Mouse (Mus musculus) forebrain, embryonic 14.5 days (tissue): ENCODE measurements around the gene Rab6b. TPM values are rescaled to one million over a fixed set of nuclear protein-coding genes. Genes with fewer than 3 reads are reported as not detected.
A peak's percentile ranks its signal among the peaks of the same experiment; 100 is the strongest.

Experiments used
- ATAC-seq: fragments of 200-750 bp; cut with Nextera tagmentation; 2 replicates; pipeline ENCODE4 v1.8.0; 2017; ENCODE audit warnings: mild to moderate bottlenecking, moderate library complexity
- DNase-seq: peaks from one replicate; pipeline ENCODE4 v3.0.0-alpha.2; 2015; ENCODE audit warnings: low spot score
- H3K27ac ChIP-seq: fragments of 300-500 bp; sonication (generic); 2 replicates; pipeline ENCODE4 v1.5.1; 2014; ENCODE audit warnings: low read depth, mild to moderate bottlenecking, control low read depth, low read length, moderate library complexity
- H3K27me3 ChIP-seq: fragments of 300-500 bp; sonication (generic); replicated peaks from 2 replicates; pipeline ENCODE4 v1.6.1; 2014; ENCODE audit warnings: low read length, control low read depth, mixed read lengths; ENCODE audit not compliant: control insufficient read depth, insufficient read depth
- H3K36me3 ChIP-seq: fragments of 300-500 bp; sonication (generic); 2 replicates; pipeline ENCODE4 v1.6.1; 2014; ENCODE audit warnings: low read length, control low read depth; ENCODE audit not compliant: control insufficient read depth, insufficient read depth
- H3K4me1 ChIP-seq: fragments of 300-500 bp; sonication (generic); 2 replicates; pipeline ENCODE4 v1.6.1; 2014; ENCODE audit warnings: antibody characterized with exemption, low read length, control low read depth; ENCODE audit not compliant: control insufficient read depth, insufficient read depth
- H3K4me2 ChIP-seq: fragments of 300-500 bp; sonication (generic); 2 replicates; pipeline ENCODE4 v1.6.1; 2014; ENCODE audit warnings: mild to moderate bottlenecking, control low read depth, low read length
- H3K4me3 ChIP-seq: fragments of 300-500 bp; sonication (generic); 2 replicates; pipeline ENCODE4 v1.5.1; 2014; ENCODE audit warnings: low read depth, low read length, control low read depth
- H3K9ac ChIP-seq: fragments of 300-500 bp; sonication (generic); 2 replicates; pipeline ENCODE4 v1.6.1; 2014; ENCODE audit warnings: mild to moderate bottlenecking, low read length, control low read depth, moderate library complexity
- H3K9me3 ChIP-seq: fragments of 300-500 bp; sonication (generic); replicated peaks from 2 replicates; pipeline ENCODE4 v1.6.1; 2016; ENCODE audit warnings: low read length, control low read depth, mixed read lengths; ENCODE audit not compliant: control insufficient read depth
- WGBS: fragments of 180-500 bp; shearing (Covaris S2); extraction: QIAGEN DNeasy Blood & Tissue Kit; methylation state at CpG from one replicate; pipeline ENCODE4 v1.1.7; 2014; 5-methylcytosine and 5-hydroxymethylcytosine counted together
- polyA plus RNA-seq: library from polyadenylated mRNA; unstranded; fragments of >200 nt; fragmentation: Nextera tagmentation; extraction: Ambion mirVana; gene quantifications from 2 replicates; pipeline ENCODE4 v1.2.1, GENCODE M21; 2014

Gene Rab6b
- polyA plus RNA-seq, 1 experiment from 2014 or later, result 32.5 TPM

- H3K27me3 ChIP-seq, result no peaks in the 10 kb centered on the region
- no peak overlapping the region for H3K4me3 ChIP-seq
- H3K4me1 ChIP-seq, result no peaks in the 10 kb centered on the region
- DNase-seq (peak; percentile 44), ATAC-seq (no peak)
- 75% methylated on average over 21 of the region's 21 CpGs for WGBS
- H3K9me3 ChIP-seq, result 0 out of 2 replicates have a peak, but pooled peaks cover 3% of the 10 kb centered on the region
- no peak overlapping the region for H3K4me2 ChIP-seq
- H3K9ac ChIP-seq, result no peak overlapping the region
- H3K36me3 ChIP-seq, result no peaks in the 10 kb centered on the region
- no peak overlapping the region for H3K27ac ChIP-seq
These were observed 34.6 kb upstream of the Rab6b start for GRCm38 (mm10) chr9:103076836-103077531.

- 95% methylated on average over 6 of the region's 6 CpGs for WGBS
- H3K9ac ChIP-seq, result no peak overlapping the region
- no peaks in the 10 kb centered on the region for H3K4me1 ChIP-seq
- no peak overlapping the region for H3K4me3 ChIP-seq
- H3K9me3 ChIP-seq, result 0 out of 2 replicates have a peak, but pooled peaks cover 3% of the 10 kb centered on the region
- H3K27ac ChIP-seq, result no peak overlapping the region
- H3K27me3 ChIP-seq, result no peaks in the 10 kb centered on the region
- no peaks in the 10 kb centered on the region for H3K36me3 ChIP-seq
- DNase-seq, result no peak
- ATAC-seq, result no peak
- no peak overlapping the region for H3K4me2 ChIP-seq
These were observed 33.3 kb upstream of the Rab6b start for GRCm38 (mm10) chr9:103078194-103078691.

DNA sequence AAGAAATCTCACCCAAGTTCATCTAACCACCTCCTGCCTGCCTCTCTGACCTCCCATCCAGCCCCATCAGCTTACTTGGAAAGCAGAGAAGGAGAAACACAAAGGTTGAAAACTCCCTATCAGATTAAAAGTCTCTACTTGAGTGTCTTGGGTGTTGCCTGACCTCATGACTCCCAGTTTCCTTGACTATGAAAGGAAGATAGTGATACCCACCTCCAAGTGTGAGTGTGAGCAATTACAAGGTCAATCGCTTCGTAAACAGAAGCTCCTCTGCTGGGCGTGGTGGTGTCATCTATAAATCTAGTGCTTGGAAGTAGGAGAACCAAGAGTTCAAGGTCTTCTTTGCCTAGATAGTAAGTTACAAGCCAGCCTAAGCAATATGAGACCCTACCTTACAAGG, 31.4 kb upstream of the Rab6b start:
- no peak for DNase-seq
- 96% methylated on average over 3 of the region's 3 CpGs for WGBS
- Histone ChIP-seq H3K36me3 (no peaks in the 10 kb centered on the region), H3K4me2 (no peak overlapping the region), H3K4me3 (no peak overlapping the region), H3K9me3 (no peaks in the 10 kb centered on the region), H3K9ac (no peak overlapping the region), H3K4me1 (no peaks in the 10 kb centered on the region), H3K27ac (no peak overlapping the region), H3K27me3 (no peaks in the 10 kb centered on the region)
- ATAC-seq, result no peak

- Histone ChIP-seq H3K36me3 (no peaks in the 10 kb centered on the region), H3K4me2 (no peak overlapping the region), H3K4me3 (no peak overlapping the region), H3K9ac (no peak overlapping the region), H3K27me3 (no peaks in the 10 kb centered on the region), H3K9me3 (no peaks in the 10 kb centered on the region), H3K4me1 (no peaks in the 10 kb centered on the region), H3K27ac (no peak overlapping the region)
- WGBS, result 74% methylated on average over 8 of the region's 8 CpGs
- ATAC-seq (no peak), DNase-seq (no peak)
These were observed 29.2 kb upstream of the Rab6b start for GRCm38 (mm10) chr9:103082246-103082975.

GRCm38 (mm10) chr9:103083405-103083804, 28.2 kb upstream of the Rab6b start:
- Histone ChIP-seq H3K9me3 (no peaks in the 10 kb centered on the region), H3K9ac (no peak overlapping the region), H3K36me3 (no peaks in the 10 kb centered on the region), H3K4me2 (no peak overlapping the region), H3K27me3 (no peaks in the 10 kb centered on the region), H3K27ac (no peak overlapping the region), H3K4me3 (no peak overlapping the region), H3K4me1 (no peaks in the 10 kb centered on the region)
- DNase-seq (no peak), ATAC-seq (no peak)
- 65% methylated on average over 3 of the region's 3 CpGs for WGBS

DNA sequence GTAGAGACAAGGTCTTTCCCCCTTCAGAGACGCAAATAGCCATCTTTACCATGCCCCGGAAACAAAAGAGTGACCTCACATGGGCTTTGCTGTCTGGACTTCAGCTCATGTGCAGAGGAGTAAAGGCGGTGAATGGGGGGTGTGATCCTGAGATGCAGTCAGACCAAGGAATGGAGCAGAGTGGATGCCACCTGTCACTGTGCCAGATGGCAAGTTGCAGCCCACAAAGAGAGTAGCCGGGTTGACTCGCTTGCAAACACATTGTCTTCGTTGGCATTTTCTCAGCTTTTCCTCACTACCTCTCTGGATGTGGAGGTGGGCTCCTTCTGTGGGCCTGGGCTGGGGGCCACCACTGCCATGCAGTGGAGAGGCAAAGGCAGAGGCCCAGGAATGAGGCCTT, 24.9 kb upstream of the Rab6b start:
- Histone ChIP-seq H3K4me1 (no peaks in the 10 kb centered on the region), H3K9ac (no peak overlapping the region), H3K4me3 (no peak overlapping the region), H3K36me3 (no peaks in the 10 kb centered on the region), H3K27ac (no peak overlapping the region), H3K4me2 (no peak overlapping the region), H3K9me3 (no peaks in the 10 kb centered on the region), H3K27me3 (no peaks in the 10 kb centered on the region)
- WGBS, result 79% methylated on average over 6 of the region's 6 CpGs
- ATAC-seq (no peak), DNase-seq (no peak)

DNA sequence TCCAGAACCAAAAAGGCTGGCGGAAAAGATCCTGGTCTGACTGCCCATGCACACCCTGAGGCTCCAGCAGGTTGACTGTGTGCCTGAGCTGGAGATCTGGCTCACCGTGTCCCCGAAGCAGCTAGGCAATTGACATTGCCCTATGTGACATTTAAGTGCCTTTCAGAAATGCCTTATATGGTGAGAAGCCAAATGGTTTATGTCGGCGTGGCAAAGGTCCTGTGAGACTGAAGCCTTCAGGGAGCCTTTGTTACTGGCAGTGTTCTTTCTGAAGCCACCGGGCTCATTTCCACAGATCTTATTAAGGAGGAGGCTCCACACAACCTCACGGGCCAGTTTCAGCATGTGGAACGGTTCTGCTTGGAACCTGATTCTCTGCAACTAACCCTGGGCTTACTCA, 24.3 kb upstream of the Rab6b start:
- no peaks in the 10 kb centered on the region for H3K27me3 ChIP-seq
- no peak overlapping the region for H3K4me3 ChIP-seq
- 85% methylated on average over 8 of the region's 8 CpGs for WGBS
- H3K36me3 ChIP-seq, result no peaks in the 10 kb centered on the region
- no peaks in the 10 kb centered on the region for H3K4me1 ChIP-seq
- DNase-seq (no peak), ATAC-seq (no peak)
- no peak overlapping the region for H3K27ac ChIP-seq
- no peak overlapping the region for H3K4me2 ChIP-seq
- H3K9ac ChIP-seq, result no peak overlapping the region
- no peaks in the 10 kb centered on the region for H3K9me3 ChIP-seq

DNA sequence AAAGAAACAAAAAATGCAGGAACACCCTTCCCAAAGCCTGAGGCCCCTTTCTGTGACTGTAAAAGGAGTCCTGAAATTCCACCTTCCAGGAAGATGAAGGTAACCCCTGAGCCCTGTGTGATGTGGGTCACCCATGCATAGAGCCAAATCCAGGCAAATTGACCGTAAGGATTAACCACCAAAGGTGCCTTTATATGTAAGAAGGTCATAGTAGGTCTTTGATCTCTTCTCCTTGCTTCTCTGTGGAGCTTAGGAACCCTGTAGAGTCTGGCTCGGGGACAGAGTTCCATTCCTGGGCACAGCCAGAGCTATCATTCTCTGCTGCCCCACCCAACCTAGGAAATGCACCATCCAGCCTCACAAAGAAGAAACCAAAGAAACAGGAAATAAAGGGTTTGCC, 22.9 kb upstream of the Rab6b start:
- H3K36me3 ChIP-seq, result no peaks in the 10 kb centered on the region
- ATAC-seq (no peak), DNase-seq (no peak)
- H3K9ac ChIP-seq, result no peak overlapping the region
- 48% methylated on average over 2 of the region's 2 CpGs for WGBS
- no peaks in the 10 kb centered on the region for H3K27me3 ChIP-seq
- H3K4me1 ChIP-seq, result no peaks in the 10 kb centered on the region
- no peak overlapping the region for H3K4me3 ChIP-seq
- no peak overlapping the region for H3K27ac ChIP-seq
- H3K9me3 ChIP-seq, result no peaks in the 10 kb centered on the region
- no peak overlapping the region for H3K4me2 ChIP-seq
